Mouse (Mus musculus) liver, embryonic 11.5 days (tissue): ENCODE data around the gene Lrmda. TPM values are rescaled to one million over a fixed set of nuclear protein-coding genes. Genes with fewer than 3 reads are reported as not detected.

ENCODE experiments used
- ATAC-seq: fragments of 200-750 bp; cut with Nextera tagmentation; replicated peaks from 2 replicates; pipeline ENCODE4 v1.8.0; 2017; ENCODE audit warnings: moderate number of reproducible peaks, mild to moderate bottlenecking, moderate TSS enrichment, moderate library complexity; ENCODE audit not compliant: low FRiP score
- DNase-seq: peaks from one replicate; pipeline ENCODE4 v3.0.0-alpha.2; 2017; ENCODE audit warnings: low spot score
- H3K27ac ChIP-seq: fragments of 300-500 bp; sonication (generic); 2 replicates; pipeline ENCODE4 v1.5.1; 2014; ENCODE audit warnings: mild to moderate bottlenecking, low read depth, low read length, control low read depth
- H3K27me3 ChIP-seq: fragments of 300-500 bp; sonication (generic); replicated peaks from 2 replicates; pipeline ENCODE4 v1.6.1; 2014; ENCODE audit warnings: low read length, mixed read lengths; ENCODE audit not compliant: control insufficient read depth, insufficient read depth
- H3K36me3 ChIP-seq: fragments of 300-500 bp; sonication (generic); 2 replicates; pipeline ENCODE4 v1.6.1; 2014; ENCODE audit warnings: mild to moderate bottlenecking, low read length, moderate library complexity, mixed read lengths; ENCODE audit not compliant: control insufficient read depth, insufficient read depth
- H3K4me1 ChIP-seq: fragments of 300-500 bp; sonication (generic); replicated peaks from 2 replicates; pipeline ENCODE4 v1.6.1; 2014; ENCODE audit warnings: low read length, mixed read lengths; ENCODE audit not compliant: control insufficient read depth, insufficient read depth
- H3K4me2 ChIP-seq: fragments of 300-500 bp; sonication (generic); 2 replicates; pipeline ENCODE4 v1.6.1; 2014; ENCODE audit warnings: mild to moderate bottlenecking, control low read depth, moderate library complexity
- H3K4me3 ChIP-seq: fragments of 300-500 bp; sonication (generic); 2 replicates; pipeline ENCODE4 v1.5.1; 2014; ENCODE audit warnings: low read depth, low read length, control low read depth
- H3K9ac ChIP-seq: fragments of 300-500 bp; sonication (generic); 2 replicates; pipeline ENCODE4 v1.6.1; 2014; ENCODE audit warnings: low read depth, low read length, control low read depth
- H3K9me3 ChIP-seq: fragments of 300-500 bp; sonication (generic); 2 replicates; pipeline ENCODE4 v1.6.1; 2016; ENCODE audit warnings: low read length, inconsistent platforms, mixed read lengths; ENCODE audit not compliant: control insufficient read depth
- WGBS: fragments of 180-500 bp; shearing (Covaris S2); extraction: QIAGEN DNeasy Blood & Tissue Kit; methylation state at CpG from one replicate; pipeline ENCODE4 v1.1.7; 2014; 5-methylcytosine and 5-hydroxymethylcytosine counted together
- polyA plus RNA-seq: library from polyadenylated mRNA; unstranded; fragments of >200 nt; fragmentation: Nextera tagmentation; extraction: Ambion mirVana; gene quantifications from 2 replicates; pipeline ENCODE4 v1.2.1, GENCODE M21; 2014

Lrmda gene
- polyA plus RNA-seq, 1 experiment from 2014 or later: 0.53 TPM

GRCm38 (mm10) chr14:22548286-22548685 is 528.8 kb downstream of the Lrmda start:
- Histone ChIP-seq H3K27ac (no peak overlapping the region), H3K36me3 (no peaks in the 10 kb centered on the region), H3K4me2 (no peak overlapping the region), H3K4me3 (no peak overlapping the region), H3K27me3 (0 out of 2 replicates have a peak, but pooled peaks cover 3% of the 10 kb centered on the region), H3K4me1 (no peaks in the 10 kb centered on the region), H3K9ac (no peak overlapping the region), H3K9me3 (no peaks in the 10 kb centered on the region)
- DNase-seq (no peak), ATAC-seq (no peak; the same call in 1 of the 2 replicates)
- 46% methylated on average over 2 of the region's 2 CpGs for WGBS

- DNase-seq (no peak), ATAC-seq (no peak)
- Histone ChIP-seq H3K9me3 (no peaks in the 10 kb centered on the region), H3K4me2 (no peak overlapping the region), H3K27ac (no peak overlapping the region), H3K4me3 (no peak overlapping the region), H3K36me3 (no peaks in the 10 kb centered on the region), H3K4me1 (no peaks in the 10 kb centered on the region), H3K9ac (no peak overlapping the region), H3K27me3 (0 out of 2 replicates have a peak, but pooled peaks cover 3% of the 10 kb centered on the region)
- 81% methylated on average over 2 of the region's 2 CpGs for WGBS
Measured at GRCm38 (mm10) chr14:22549166-22549565, 529.7 kb downstream of the Lrmda start.

DNA sequence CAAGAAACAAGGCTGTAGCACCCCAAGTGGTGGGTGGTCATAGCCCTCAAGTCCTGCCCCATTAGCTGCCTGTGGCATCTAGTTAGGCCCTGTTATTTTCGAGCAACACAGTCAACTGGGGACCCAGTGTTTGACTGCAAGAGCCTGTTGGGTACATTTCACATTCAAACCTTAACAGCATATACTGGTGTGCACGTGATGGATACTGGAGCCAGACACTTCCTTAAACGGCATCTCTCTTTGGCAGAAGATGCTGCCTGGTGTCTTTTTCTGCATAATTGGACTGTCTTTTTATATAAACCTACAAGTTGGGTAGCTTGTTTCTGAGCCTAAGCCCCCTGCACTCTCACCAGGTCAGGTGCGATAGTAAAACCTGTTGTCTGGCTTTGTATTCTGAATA is 532.8 kb downstream of the Lrmda start:
- no peak overlapping the region for H3K9ac ChIP-seq
- no peaks in the 10 kb centered on the region for H3K4me1 ChIP-seq
- 0 out of 2 replicates have a peak, but pooled peaks cover 3% of the 10 kb centered on the region for H3K27me3 ChIP-seq
- no peak overlapping the region for H3K27ac ChIP-seq
- H3K4me3 ChIP-seq: no peak overlapping the region
- DNase-seq: no peak
- 77% methylated on average over 4 of the region's 4 CpGs for WGBS
- no peaks in the 10 kb centered on the region for H3K36me3 ChIP-seq
- no peak for ATAC-seq
- H3K9me3 ChIP-seq: no peaks in the 10 kb centered on the region
- H3K4me2 ChIP-seq: no peak overlapping the region

GRCm38 (mm10) chr14:22552841-22553240 is 533.3 kb downstream of the Lrmda start:
- no peaks in the 10 kb centered on the region for H3K36me3 ChIP-seq
- H3K4me1 ChIP-seq: no peaks in the 10 kb centered on the region
- H3K9ac ChIP-seq: no peak overlapping the region
- H3K9me3 ChIP-seq: no peaks in the 10 kb centered on the region
- H3K27me3 ChIP-seq: no peaks in the 10 kb centered on the region
- ATAC-seq (no peak), DNase-seq (no peak)
- 69% methylated on average over 3 of the region's 3 CpGs for WGBS
- no peak overlapping the region for H3K4me2 ChIP-seq
- no peak overlapping the region for H3K27ac ChIP-seq
- H3K4me3 ChIP-seq: no peak overlapping the region

- WGBS: 91% methylated on average over 3 of the region's 3 CpGs
Measured at GRCm38 (mm10) chr14:22553717-22554116, 534.2 kb downstream of the Lrmda start.

DNA sequence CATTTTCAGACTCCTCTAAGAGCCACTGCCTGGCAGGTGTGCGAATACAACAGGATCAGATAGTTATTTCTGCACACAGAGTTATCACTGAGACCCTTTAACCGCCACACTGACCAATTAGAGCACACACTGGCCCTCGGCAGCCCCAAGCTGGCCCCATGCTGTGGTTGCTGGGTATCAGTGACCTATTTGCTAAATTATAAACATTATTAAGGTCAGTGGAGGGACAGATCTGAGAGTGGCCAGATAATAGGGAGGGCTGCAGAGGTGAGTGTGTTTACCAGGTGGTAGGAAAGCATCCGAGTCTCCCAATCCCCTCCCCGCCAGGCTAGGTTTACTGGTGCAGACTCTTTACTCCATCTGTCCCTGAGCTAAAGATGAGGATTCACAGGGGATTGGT is 553.0 kb downstream of the Lrmda start:
- no peak for DNase-seq
- no peak overlapping the region for H3K9ac ChIP-seq
- H3K4me2 ChIP-seq: no peak overlapping the region
- H3K4me1 ChIP-seq: no peaks in the 10 kb centered on the region
- no peak for ATAC-seq
- WGBS: 65% methylated on average over 5 of the region's 5 CpGs
- no peaks in the 10 kb centered on the region for H3K27me3 ChIP-seq
- no peaks in the 10 kb centered on the region for H3K36me3 ChIP-seq
- H3K4me3 ChIP-seq: no peak overlapping the region
- H3K27ac ChIP-seq: no peak overlapping the region
- no peaks in the 10 kb centered on the region for H3K9me3 ChIP-seq

More at GRCm38 (mm10) chr14:22553717-22554116, 534.2 kb downstream of the Lrmda start:
- Histone ChIP-seq H3K27ac (no peak overlapping the region), H3K4me3 (no peak overlapping the region), H3K9ac (no peak overlapping the region), H3K36me3 (no peaks in the 10 kb centered on the region), H3K4me1 (no peaks in the 10 kb centered on the region), H3K4me2 (no peak overlapping the region), H3K27me3 (no peaks in the 10 kb centered on the region), H3K9me3 (no peaks in the 10 kb centered on the region)
- DNase-seq (no peak), ATAC-seq (no peak)

DNA sequence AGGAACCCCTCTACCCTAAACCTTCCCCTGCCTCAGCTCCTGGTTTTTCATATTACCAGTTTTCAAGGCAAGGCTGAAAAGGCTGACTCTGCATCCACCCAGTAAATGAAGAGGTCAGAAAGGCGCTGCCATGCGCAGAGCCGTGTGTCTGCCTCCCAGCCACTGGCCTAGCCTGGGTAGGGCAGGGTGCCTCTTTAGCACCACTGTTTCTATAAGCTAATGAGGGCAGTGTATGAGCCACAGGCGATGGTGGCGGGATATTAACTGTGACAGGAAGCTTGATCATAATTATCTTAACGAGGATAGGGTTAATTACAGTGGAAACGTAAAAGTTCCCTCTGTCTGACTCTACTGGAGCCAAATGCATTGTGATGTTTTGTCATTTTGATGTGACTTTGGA is 554.1 kb downstream of the Lrmda start:
- no peaks in the 10 kb centered on the region for H3K9me3 ChIP-seq
- H3K4me1 ChIP-seq: no peaks in the 10 kb centered on the region
- WGBS: 78% methylated on average over 7 of the region's 7 CpGs
- H3K4me2 ChIP-seq: no peak overlapping the region
- no peaks in the 10 kb centered on the region for H3K36me3 ChIP-seq
- H3K4me3 ChIP-seq: no peak overlapping the region
- DNase-seq (no peak), ATAC-seq (no peak)
- H3K27me3 ChIP-seq: no peaks in the 10 kb centered on the region
- H3K9ac ChIP-seq: no peak overlapping the region
- no peak overlapping the region for H3K27ac ChIP-seq

DNA sequence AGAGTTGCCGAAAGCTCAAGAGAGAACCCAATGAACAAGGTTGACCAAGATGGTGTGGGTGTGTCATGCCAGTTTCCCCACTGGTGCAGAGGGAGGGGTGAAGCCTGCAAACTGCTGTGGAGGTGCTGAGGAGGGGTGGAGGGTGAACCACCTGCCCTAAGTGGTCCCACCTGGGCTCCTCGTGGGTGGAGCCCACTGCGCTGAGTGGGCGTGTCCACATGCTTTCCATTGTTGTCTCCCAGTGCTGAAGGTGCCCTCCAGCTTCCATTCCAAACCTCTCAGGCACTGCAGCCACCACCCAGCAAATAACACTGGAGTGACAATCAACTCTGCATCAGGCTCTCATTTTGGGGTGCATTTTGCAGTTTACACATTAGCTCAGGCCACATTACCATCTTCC is 554.5 kb downstream of the Lrmda start:
- Histone ChIP-seq H3K9me3 (no peaks in the 10 kb centered on the region), H3K9ac (no peak overlapping the region), H3K4me3 (no peak overlapping the region), H3K4me1 (no peaks in the 10 kb centered on the region), H3K27me3 (no peaks in the 10 kb centered on the region), H3K4me2 (no peak overlapping the region), H3K27ac (no peak overlapping the region), H3K36me3 (no peaks in the 10 kb centered on the region)
- ATAC-seq: no peak
- WGBS: 84% methylated on average over 4 of the region's 4 CpGs
- DNase-seq: no peak

- DNase-seq: no peak
- H3K4me2 ChIP-seq: no peak overlapping the region
- no peaks in the 10 kb centered on the region for H3K27me3 ChIP-seq
- 60% methylated on average over 6 of the region's 6 CpGs for WGBS
- no peak overlapping the region for H3K4me3 ChIP-seq
- no peak overlapping the region for H3K9ac ChIP-seq
- no peaks in the 10 kb centered on the region for H3K36me3 ChIP-seq
- no peaks in the 10 kb centered on the region for H3K9me3 ChIP-seq
- ATAC-seq: no peak
- no peaks in the 10 kb centered on the region for H3K4me1 ChIP-seq
- no peak overlapping the region for H3K27ac ChIP-seq
Measured at GRCm38 (mm10) chr14:22576441-22576840, 556.9 kb downstream of the Lrmda start.
